In genomic region chr2:144441386-144441915, GRCm38 (mm10) we compare ENCODE assay signal across 9 mouse cellular contexts.
A peak's percentile ranks its signal among the peaks of the same experiment; 100 is the strongest.
DNase-seq lines count a peak whose midpoint lies in the region; ATAC-seq lines count a peak whose summit lies in the region.
"Had no signal": no experiment of that assay in that cellular context is flagged by ENCODE, and none has a peak within 500 bp of the region (broad histone marks: within the 10 kb centered on the region; RNA-seq: fewer than 3 reads in every experiment).

No protein-coding gene starts in this region.

- no peaks in the 10 kb centered on the region for H3K36me3 ChIP-seq in midbrain, embryonic 14.5 days (ENCODE audit: control insufficient read depth, insufficient read depth, low read length)
- no peaks in the 10 kb centered on the region for H3K36me3 ChIP-seq in midbrain, embryonic 11.5 days (ENCODE audit: control insufficient read depth, insufficient read depth, low read length)
- H3K36me3 ChIP-seq: liver, embryonic 13.5 days had no signal

- H3K4me2 ChIP-seq in midbrain, embryonic 14.5 days (ENCODE audit: low read length) = no peak overlapping the region
- no peak overlapping the region for H3K4me2 ChIP-seq in midbrain, embryonic 11.5 days
- H3K4me2 ChIP-seq: liver, embryonic 13.5 days had no signal

- no peaks in the 10 kb centered on the region for H3K4me1 ChIP-seq in midbrain, embryonic 14.5 days (ENCODE audit: control insufficient read depth, insufficient read depth, low read length)
- H3K4me1 ChIP-seq in midbrain, embryonic 11.5 days (ENCODE audit: control insufficient read depth, insufficient read depth, low read length) = no peaks in the 10 kb centered on the region

- no peaks in the 10 kb centered on the region for H3K27me3 ChIP-seq in midbrain, embryonic 14.5 days (ENCODE audit: control insufficient read depth, insufficient read depth, low read length)
- H3K27me3 ChIP-seq in midbrain, embryonic 11.5 days (ENCODE audit: control insufficient read depth, insufficient read depth, low read length) = no peaks in the 10 kb centered on the region
- H3K27me3 ChIP-seq: liver, embryonic 13.5 days had no signal

- H3K9me3 ChIP-seq in midbrain, embryonic 14.5 days (ENCODE audit: control insufficient read depth, low read length) = no peaks in the 10 kb centered on the region
- H3K9me3 ChIP-seq in midbrain, embryonic 11.5 days (ENCODE audit: control insufficient read depth, low read length) = no peaks in the 10 kb centered on the region
- H3K9me3 ChIP-seq: liver, embryonic 13.5 days had no signal

- H3K27ac ChIP-seq in midbrain, embryonic 14.5 days (replicated peaks; ENCODE audit: low read depth, low read length) = no peak overlapping the region
- H3K27ac ChIP-seq in midbrain, embryonic 11.5 days (ENCODE audit: low read depth, low read length) = no peak overlapping the region
- H3K27ac ChIP-seq: liver, embryonic 13.5 days had no signal

- ATAC-seq in midbrain, embryonic 14.5 days (ENCODE audit: low FRiP score, low TSS enrichment) = no peak
- no peak for ATAC-seq in midbrain, embryonic 11.5 days (ENCODE audit: low FRiP score)
- ATAC-seq in neutrophil, adult 5-6 weeks (ENCODE audit: extremely low read depth, insufficient number of reproducible peaks, low FRiP score, poor library complexity, severe bottlenecking) = peak; percentile 84

- peak; percentile 78 for DNase-seq in adrenal gland, adult 2 months
- no peak for DNase-seq in adrenal gland, postnatal 4 days (ENCODE audit: low spot score in 2 of 2)
- DNase-seq in midbrain, embryonic 14.5 days = peak; percentile 20
- no peak for DNase-seq in midbrain, embryonic 11.5 days (ENCODE audit: low spot score, missing footprints)
- peak; percentile 64 for DNase-seq in heart, postnatal 4 days
- DNase-seq in urinary bladder, postnatal 25 days (ENCODE audit: low spot score) = no peak
- no peak for DNase-seq in spleen, postnatal 10 days (ENCODE audit: low spot score in 2 of 2)
- DNase-seq: liver, embryonic 13.5 days had no signal

- WGBS in midbrain, embryonic 14.5 days = 84% methylated on average over 11 of the region's 11 CpGs
- 87% methylated on average over 11 of the region's 11 CpGs for WGBS in midbrain, embryonic 11.5 days

- no peak overlapping the region for H3K9ac ChIP-seq in midbrain, embryonic 14.5 days (replicated peaks; ENCODE audit: low read length)
- no peak overlapping the region for H3K9ac ChIP-seq in midbrain, embryonic 11.5 days (ENCODE audit: low read length)
- H3K9ac ChIP-seq: liver, embryonic 13.5 days had no signal

- no peak overlapping the region for H3K4me3 ChIP-seq in midbrain, embryonic 14.5 days (replicated peaks; ENCODE audit: low read depth, low read length)
- no peak overlapping the region for H3K4me3 ChIP-seq in midbrain, embryonic 11.5 days (ENCODE audit: low read depth, low read length)
- H3K4me3 ChIP-seq: liver, embryonic 13.5 days had no signal

Comparison
In these comparisons a context has a peak if more than half of its experiments do, and no peak if none do; other contexts are left out.
1. DNase-seq: peak in adrenal gland, adult 2 months (single experiment), midbrain, embryonic 14.5 days (single experiment) and heart, postnatal 4 days (single experiment); none in adrenal gland, postnatal 4 days (0 of 2), midbrain, embryonic 11.5 days (single experiment), urinary bladder, postnatal 25 days (single experiment) and spleen, postnatal 10 days (0 of 2).